Mouse (Mus musculus) hematopoietic stem cell, adult 5-6 weeks (primary cell): ENCODE measurements around the gene Rph3al. TPM values are rescaled to one million over a fixed set of nuclear protein-coding genes. Genes with fewer than 3 reads are reported as not detected.

Experiments
- ATAC-seq, 2 experiments: fragments of 125-278 bp in 1 of 2; replicated peaks in 1 of 2; 2 replicates each; pipeline ENCODE4 v1.8.0; 2016 to 2017; ENCODE audit warnings: inconsistent platforms in 2 of 2, mild to moderate bottlenecking in 2 of 2, moderate number of reproducible peaks in 2 of 2, low read depth in 1 of 2, moderate TSS enrichment in 1 of 2; ENCODE audit not compliant: low FRiP score in 2 of 2, poor library complexity in 2 of 2, severe bottlenecking in 2 of 2, insufficient read depth in 1 of 2, low TSS enrichment in 1 of 2
- total RNA-seq: library from RNA; stranded (forward); fragments of 172-1452, 232-1000 nt; gene quantifications from 2 replicates; pipeline ENCODE4 v1.2.3, GENCODE M21; 2017

Gene Rph3al
- total RNA-seq, 1 experiment from 2014 or later = 4.4 TPM

GRCm38 (mm10) chr11:75810526-75810925 is 127.7 kb downstream of the Rph3al start:
- no peak for ATAC-seq

- no peak for ATAC-seq
Measured at GRCm38 (mm10) chr11:75807486-75807885, 130.7 kb downstream of the Rph3al start.

GRCm38 (mm10) chr11:75801771-75802550 is 136.3 kb downstream of the Rph3al start:
- ATAC-seq = no peak

GRCm38 (mm10) chr11:75801369-75801768 is 136.9 kb downstream of the Rph3al start:
- ATAC-seq = no peak

- no peak for ATAC-seq
Measured at GRCm38 (mm10) chr11:75796536-75797246, 141.5 kb downstream of the Rph3al start.

- ATAC-seq = peak in 1 of 2 experiments; percentile 40; a peak in 1 of 4 replicates
Measured at GRCm38 (mm10) chr11:75796029-75796445, 142.2 kb downstream of the Rph3al start, which contains the start of gene Doc2b. Gene Doc2b, minus strand, starts transcription at chr11:75796049.

GRCm38 (mm10) chr11:75795321-75795636 is 142.9 kb downstream of the Rph3al start:
- no peak for ATAC-seq

GRCm38 (mm10) chr11:75794602-75795320 is 143.5 kb downstream of the Rph3al start:
- no peak for ATAC-seq

- no peak for ATAC-seq
Measured at GRCm38 (mm10) chr11:75793351-75793750, 144.9 kb downstream of the Rph3al start.

- no peak for ATAC-seq
Measured at GRCm38 (mm10) chr11:75792535-75792934, 145.7 kb downstream of the Rph3al start.

GRCm38 (mm10) chr11:75785897-75786296 is 152.3 kb downstream of the Rph3al start:
- ATAC-seq = no peak

- no peak for ATAC-seq
Measured at GRCm38 (mm10) chr11:75783799-75784198, 154.4 kb downstream of the Rph3al start.

GRCm38 (mm10) chr11:75781919-75782318 is 156.3 kb downstream of the Rph3al start:
- ATAC-seq = peak; percentile 82 to 85

Other genes with a start within 250 kb of the Rph3al start
- 363 and 366 TPM in 2 replicates for gene Ywhae, start 205.6 kb downstream of the Rph3al start, total RNA-seq
- gene Doc2b, start 142.4 kb downstream of the Rph3al start, total RNA-seq = 0.13 TPM in 1 of 2 replicates, not detected in the other
- not detected in 2 replicates for gene 1700016K19Rik, start 61.5 kb upstream of the Rph3al start, total RNA-seq
- 4.6 and 9.3 TPM in 2 replicates for gene Rflnb, start 89.4 kb upstream of the Rph3al start, total RNA-seq
- 38.3 and 47.8 TPM in 2 replicates for gene Vps53, start 241.2 kb upstream of the Rph3al start, total RNA-seq
- gene Fam57a, start 241.2 kb upstream of the Rph3al start, total RNA-seq = 3.4 and 5.3 TPM in 2 replicates